Mouse (Mus musculus): ENCODE measurements around the gene Fam122a.

DNA sequence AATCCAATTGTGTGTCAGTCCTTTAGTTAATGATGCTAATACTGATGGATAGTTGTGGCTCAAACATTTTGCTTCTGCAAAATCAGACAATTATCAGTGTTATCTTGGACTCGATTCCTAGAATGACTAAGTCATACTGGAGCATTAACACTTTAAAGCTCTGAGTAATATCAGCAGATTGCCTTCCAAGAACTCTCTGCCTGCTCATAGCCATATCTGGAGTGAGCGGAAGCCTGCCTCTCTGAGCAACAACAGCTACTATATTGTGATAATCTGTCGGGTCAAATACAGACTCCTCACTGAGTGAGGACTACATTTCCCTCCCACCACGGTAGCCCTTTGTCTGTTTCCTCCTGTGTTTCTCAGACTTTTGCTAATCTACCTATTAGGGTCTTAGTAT is 37.4 kb downstream of the Fam122a start:
- TF ChIP-seq CTCF (IDR thresholded peaks at IDR 0.05; ENCODE audit: low read depth, low read length) (no peak), TAL1 (conservative IDR thresholded peaks at IDR 0.05; ENCODE audit: low read depth, low read length) (no peak; the same call in 1 of the 2 replicates), GATA1 (IDR thresholded peaks at IDR 0.05; ENCODE audit: borderline replicate concordance, low read length) (no peak), POLR2AphosphoS5 (IDR thresholded peaks at IDR 0.05; ENCODE audit: insufficient replicate concordance, low read depth, low read length) (no peak)
